Mouse (Mus musculus) liver, embryonic 14.5 days (tissue): Measurements from ENCODE around the gene Tmed4.

Experiments used
- CTCF ChIP-seq: IDR thresholded peaks from 2 replicates; pipeline ENCODE4 v1.5.1; 2016; ENCODE audit warnings: antibody characterized with exemption, low read depth, control low read depth
- EP300 ChIP-seq: IDR thresholded peaks from 2 replicates; pipeline ENCODE4 v1.6.1; 2016; ENCODE audit warnings: antibody characterized with exemption, low read depth

- TF ChIP-seq EP300 = no peak
- TF ChIP-seq CTCF = no peak
Measured at GRCm38 (mm10) chr11:6259413-6259812, 15.3 kb downstream of the Tmed4 start.
